Mouse (Mus musculus) adrenal gland, postnatal 14 days (tissue): ENCODE data around the gene Mgat5. TPM values are rescaled to one million over a fixed set of nuclear protein-coding genes. Genes with fewer than 3 reads are reported as not detected.

Source experiments
- DNase-seq: peaks from one replicate; pipeline ENCODE4 v3.0.0; 2021; ENCODE audit warnings: mixed read lengths
- total RNA-seq: library from RNA; stranded (reverse); gene quantifications from 2 replicates; pipeline ENCODE4 v1.2.3, GENCODE M21; 2021

Gene Mgat5
- total RNA-seq, 1 experiment from 2014 or later: 12.0 TPM

GRCm38 (mm10) chr1:127346596-127347139 is 141.9 kb downstream of the Mgat5 start:
- peak; percentile 19 for DNase-seq

GRCm38 (mm10) chr1:127347878-127348620 is 143.2 kb downstream of the Mgat5 start:
- no peak for DNase-seq

- DNase-seq: no peak
Observed at GRCm38 (mm10) chr1:127348642-127349341, 144.0 kb downstream of the Mgat5 start.

- DNase-seq: no peak
Observed at GRCm38 (mm10) chr1:127351380-127352057, 146.7 kb downstream of the Mgat5 start.

- DNase-seq: no peak
Observed at GRCm38 (mm10) chr1:127352131-127352793, 147.4 kb downstream of the Mgat5 start.

GRCm38 (mm10) chr1:127353408-127353807 is 148.6 kb downstream of the Mgat5 start:
- no peak for DNase-seq

DNA sequence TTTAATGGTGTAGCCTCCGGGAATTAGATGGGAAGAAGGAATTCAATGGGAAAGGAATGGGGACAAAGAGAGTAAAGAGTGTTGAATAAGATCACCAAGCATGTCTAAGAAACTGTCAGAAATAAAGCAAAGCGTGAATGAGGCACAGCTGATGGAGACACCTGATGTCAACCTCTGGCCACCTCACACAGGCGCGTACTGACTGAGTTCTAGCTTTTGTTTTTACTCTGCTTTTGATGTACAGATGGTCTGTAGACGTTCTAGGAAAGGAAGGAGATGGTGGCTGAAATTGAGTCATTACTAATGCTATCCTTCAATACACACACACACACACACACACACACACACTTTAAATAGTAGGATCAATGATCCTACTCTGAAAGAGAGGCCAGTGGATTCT is 149.3 kb downstream of the Mgat5 start:
- DNase-seq: no peak

- DNase-seq: no peak
Observed at GRCm38 (mm10) chr1:127355034-127355433, 150.2 kb downstream of the Mgat5 start.

DNA sequence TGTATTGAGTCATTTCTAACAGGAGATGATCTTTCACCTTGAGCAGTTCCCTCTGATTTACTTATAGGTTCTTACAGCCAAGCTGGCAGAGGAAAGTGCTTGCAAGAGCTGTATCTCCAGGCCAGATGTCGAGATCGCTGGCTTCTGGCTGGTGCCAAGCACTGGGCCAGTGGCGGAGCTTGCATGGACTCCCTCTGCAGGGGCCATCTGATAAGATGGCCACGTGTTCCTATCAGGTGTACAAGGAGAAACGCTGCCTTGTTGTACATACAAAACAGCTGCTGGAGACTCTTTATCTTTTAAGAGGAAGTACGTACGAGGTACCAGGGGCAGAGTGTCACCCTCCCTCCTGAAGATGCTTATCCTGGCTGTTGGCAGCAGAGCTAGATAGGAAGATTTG is 158.8 kb downstream of the Mgat5 start:
- DNase-seq: peak; percentile 61

GRCm38 (mm10) chr1:127365706-127366105 is 160.9 kb downstream of the Mgat5 start:
- no peak for DNase-seq

DNA sequence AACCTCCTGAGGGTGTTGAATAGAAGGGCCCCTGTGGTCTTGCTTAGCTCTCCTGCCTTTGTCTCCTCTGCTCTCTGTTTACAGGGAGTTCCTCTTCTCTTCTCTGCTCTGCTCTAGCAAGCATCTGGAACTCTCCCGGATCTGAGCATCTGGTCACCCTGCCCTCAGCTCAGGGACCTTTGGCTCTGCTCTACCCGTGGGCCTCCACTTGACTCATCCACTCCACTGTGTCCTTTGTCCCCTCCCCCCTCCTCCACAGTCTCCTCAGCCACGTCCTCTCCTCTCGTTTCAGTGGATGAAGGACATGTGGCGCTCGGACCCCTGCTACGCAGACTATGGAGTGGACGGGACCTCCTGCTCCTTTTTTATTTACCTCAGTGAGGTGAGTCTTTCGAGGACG is 161.3 kb downstream of the Mgat5 start:
- DNase-seq: no peak

DNA sequence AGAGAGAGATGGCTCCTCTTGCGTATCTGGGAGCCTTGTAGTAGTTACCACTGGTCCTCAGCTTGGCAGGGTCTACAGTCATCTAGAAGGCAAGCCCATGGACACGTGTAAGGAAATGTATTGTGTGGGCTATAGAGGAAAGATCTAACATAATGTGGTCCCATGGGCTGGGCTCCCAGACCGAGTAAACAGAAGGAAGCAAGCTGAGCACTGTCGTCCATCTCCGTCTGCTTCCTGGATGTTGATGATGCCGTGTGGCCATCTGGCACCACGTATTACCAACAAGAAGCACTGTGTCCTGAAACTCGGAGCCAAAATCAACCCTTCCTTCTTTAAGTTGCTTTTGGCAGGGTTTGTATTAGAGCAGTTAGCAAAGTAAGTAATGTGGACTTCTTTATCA is 163.7 kb downstream of the Mgat5 start:
- no peak for DNase-seq

GRCm38 (mm10) chr1:127369538-127369937 is 164.7 kb downstream of the Mgat5 start:
- DNase-seq: no peak

DNA sequence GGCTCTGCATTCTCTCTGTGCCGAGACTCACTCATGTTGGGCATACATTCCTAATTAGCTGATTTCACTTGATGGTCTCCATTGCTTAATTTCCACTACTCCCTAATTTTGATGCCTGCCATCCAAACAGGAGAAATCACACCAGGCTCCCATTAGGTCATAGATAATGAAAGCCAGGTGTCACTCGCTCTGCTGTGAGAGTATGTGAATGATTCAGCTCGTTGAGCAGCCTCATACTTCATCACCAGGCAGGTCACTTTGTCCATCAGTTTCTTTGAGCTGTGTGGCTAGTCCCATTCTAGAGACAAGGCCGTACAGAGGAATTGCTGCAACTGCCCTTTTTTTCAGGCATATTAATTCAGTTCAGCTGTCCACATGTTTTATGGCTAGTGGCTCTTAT is 167.3 kb downstream of the Mgat5 start:
- DNase-seq: no peak

- DNase-seq: no peak
Observed at GRCm38 (mm10) chr1:127373559-127373958, 168.7 kb downstream of the Mgat5 start.

DNA sequence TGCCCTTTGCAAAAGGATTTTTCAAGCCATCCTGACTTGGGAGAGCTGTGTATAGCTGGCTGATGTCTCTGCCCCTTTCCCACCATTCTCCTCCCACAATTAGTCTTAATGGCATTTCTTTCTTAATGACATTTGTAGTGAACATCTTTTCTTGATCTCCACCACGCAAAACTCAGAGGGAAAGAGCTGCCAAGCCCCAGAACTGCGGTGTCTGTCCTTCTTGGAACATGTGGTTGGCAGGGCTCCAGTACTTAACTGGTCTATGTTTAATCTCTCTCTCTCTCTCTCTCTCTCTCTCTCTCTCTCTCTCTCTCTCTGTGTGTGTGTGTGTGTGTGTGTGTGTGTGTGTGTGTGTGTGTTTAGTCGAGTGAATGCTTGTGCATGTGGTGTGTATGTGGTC is 169.3 kb downstream of the Mgat5 start:
- DNase-seq: peak; percentile 58

DNA sequence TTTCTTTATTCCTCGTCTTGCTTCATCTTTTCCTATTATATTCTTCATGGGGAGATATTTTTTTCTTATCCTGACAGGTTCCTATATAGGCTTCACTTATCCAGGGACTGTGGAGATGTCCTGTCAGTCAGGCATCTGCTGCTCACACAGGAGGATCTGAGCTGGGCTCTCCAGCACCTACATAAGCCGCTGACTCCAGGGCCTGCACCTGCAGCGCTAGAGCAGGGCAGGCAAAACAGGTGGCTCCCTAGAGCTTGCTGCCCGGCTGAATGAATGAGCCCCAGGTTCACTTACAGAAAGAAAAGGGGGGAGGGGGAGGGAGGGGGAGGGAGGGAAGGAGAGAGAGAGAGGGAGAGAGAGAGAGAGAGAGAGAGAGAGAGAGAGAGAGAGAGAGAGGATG is 175.3 kb downstream of the Mgat5 start:
- DNase-seq: no peak

DNA sequence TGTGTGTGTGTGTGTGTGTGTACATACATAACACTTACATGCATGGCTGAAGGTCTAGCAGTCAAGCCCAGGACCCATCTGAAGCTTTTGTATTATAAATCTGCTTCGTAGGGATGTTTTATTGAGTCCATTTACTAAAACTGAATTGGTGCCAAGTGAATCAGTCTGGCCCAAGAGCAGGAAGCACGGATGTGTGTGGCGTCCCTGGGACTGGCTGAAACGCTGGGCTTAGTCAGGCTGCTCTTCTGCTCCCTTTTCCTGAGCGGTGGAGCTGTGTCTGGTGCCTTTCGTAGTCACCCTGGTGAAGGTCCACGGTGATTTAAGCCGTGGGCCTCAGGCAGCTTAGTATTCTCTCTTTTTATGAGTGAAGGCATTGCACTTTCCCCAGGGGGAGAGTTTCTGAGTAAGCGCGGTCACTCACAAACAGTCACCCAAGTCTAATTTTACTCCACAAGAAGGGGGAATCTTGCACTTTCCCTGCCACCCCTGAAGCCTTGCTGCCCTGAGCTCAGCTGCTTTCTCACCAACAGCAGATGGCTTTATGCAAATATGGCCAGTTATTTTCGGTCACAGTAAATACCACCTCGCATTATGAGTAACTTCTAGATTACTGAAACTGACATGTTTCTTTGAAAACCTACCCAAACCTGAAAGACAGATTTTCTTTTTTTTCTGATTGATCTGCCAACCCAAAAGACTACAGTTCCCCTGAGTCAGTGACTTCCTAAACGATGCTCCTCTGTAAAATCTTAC is 176.1 kb downstream of the Mgat5 start:
- peak; percentile 61 for DNase-seq

DNA sequence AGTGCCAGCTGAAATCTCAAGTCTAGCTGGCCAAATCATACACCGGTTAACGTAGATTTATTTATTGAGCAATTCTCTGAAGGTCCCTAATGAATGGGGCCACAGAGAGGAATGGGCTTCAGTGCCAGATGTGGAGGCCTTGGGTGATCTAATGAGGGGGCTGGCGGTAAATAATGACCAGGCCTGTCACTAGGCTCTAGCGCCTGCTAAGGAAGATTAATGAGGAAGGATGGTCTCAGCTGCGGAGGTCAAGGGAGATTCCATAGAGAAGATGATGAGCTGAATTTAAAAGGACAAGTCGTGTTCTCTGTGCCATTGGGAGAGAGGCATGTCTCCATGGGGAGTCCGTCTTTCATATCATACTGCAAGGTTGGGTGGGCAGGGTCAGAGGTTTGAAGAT is 178.3 kb downstream of the Mgat5 start:
- DNase-seq: no peak

GRCm38 (mm10) chr1:127387226-127387625 is 182.4 kb downstream of the Mgat5 start:
- no peak for DNase-seq

- DNase-seq: no peak
Observed at GRCm38 (mm10) chr1:127387661-127388060, 182.8 kb downstream of the Mgat5 start.

- DNase-seq: no peak
Observed at GRCm38 (mm10) chr1:127394716-127395115, 189.9 kb downstream of the Mgat5 start.
